Mouse (Mus musculus): ENCODE measurements around the gene Zpld1. TPM values are rescaled to one million over a fixed set of nuclear protein-coding genes. Genes with fewer than 3 reads are reported as not detected.

Gene Zpld1
- not detected for polyA plus RNA-seq (2012; fragmentation: generic; extraction: Trizol)

DNA sequence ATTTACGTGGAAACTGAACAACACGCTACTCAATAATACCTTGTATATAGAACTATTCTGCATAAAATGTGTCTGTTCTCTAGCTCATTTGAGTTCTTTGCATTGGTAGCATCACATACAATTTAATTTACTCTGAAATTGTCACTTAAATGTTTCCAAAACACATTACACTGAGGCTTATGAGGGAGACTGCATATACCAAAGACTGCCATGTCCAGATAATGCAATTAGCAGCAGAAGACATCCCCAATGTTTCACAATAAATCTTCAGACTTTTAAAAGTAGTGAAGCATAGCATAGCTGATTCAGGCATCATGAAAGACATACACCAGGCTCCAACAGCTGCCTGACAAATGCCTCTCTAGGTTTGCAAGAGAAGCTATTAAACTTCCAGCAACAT lies at the start of gene Zpld1:
Gene Zpld1, minus strand, starts transcription at position 101 of the 400 bp plus-strand sequence.

Measured in C3H10T1/2 (cell line).